Mouse (Mus musculus): Measurements from ENCODE around the gene Snx17. TPM values are rescaled to one million over a fixed set of nuclear protein-coding genes. Genes with fewer than 3 reads are reported as not detected.

The Snx17 gene
- polyA plus RNA-seq, 1 experiment from 2014 or later: 165 TPM

Other genes starting within 250 kb of the Snx17 start
- 17.9 and 20.3 TPM in 2 replicates for gene Cgref1, start 247.6 kb upstream of the Snx17 start, polyA plus RNA-seq (2015; fragmentation: Nextera tagmentation; extraction: Ambion mirVana)
- gene Preb, start 232.9 kb upstream of the Snx17 start, polyA plus RNA-seq (2015; fragmentation: Nextera tagmentation; extraction: Ambion mirVana): 172 TPM in 2 replicates
- gene Tcf23, start 224.6 kb upstream of the Snx17 start, polyA plus RNA-seq (2015; fragmentation: Nextera tagmentation; extraction: Ambion mirVana): 1.9 and 2.2 TPM in 2 replicates
- 158 and 163 TPM in 2 replicates for gene Atraid, start 144.9 kb upstream of the Snx17 start, polyA plus RNA-seq (2015; fragmentation: Nextera tagmentation; extraction: Ambion mirVana)
- 14.6 and 14.7 TPM in 2 replicates for gene Slc5a6, start 144.3 kb upstream of the Snx17 start, polyA plus RNA-seq (2015; fragmentation: Nextera tagmentation; extraction: Ambion mirVana)
- 36.0 and 38.7 TPM in 2 replicates for gene Cad, start 138.4 kb upstream of the Snx17 start, polyA plus RNA-seq (2015; fragmentation: Nextera tagmentation; extraction: Ambion mirVana)
- gene Dnajc5g, start 86.9 kb upstream of the Snx17 start, polyA plus RNA-seq (2015; fragmentation: Nextera tagmentation; extraction: Ambion mirVana): not detected in 2 replicates
- gene Slc30a3, start 85.0 kb upstream of the Snx17 start, polyA plus RNA-seq (2015; fragmentation: Nextera tagmentation; extraction: Ambion mirVana): 3.4 and 4.5 TPM in 2 replicates
- gene Trim54, start 76.5 kb upstream of the Snx17 start, polyA plus RNA-seq (2015; fragmentation: Nextera tagmentation; extraction: Ambion mirVana): 0.19 and 0.28 TPM in 2 replicates
- gene Ucn, start 54.4 kb upstream of the Snx17 start, polyA plus RNA-seq (2015; fragmentation: Nextera tagmentation; extraction: Ambion mirVana): not detected in 2 replicates
- 79.0 and 79.3 TPM in 2 replicates for gene Mpv17, start 39.0 kb upstream of the Snx17 start, polyA plus RNA-seq (2015; fragmentation: Nextera tagmentation; extraction: Ambion mirVana)
- gene Gm29609, start 13.3 kb upstream of the Snx17 start, polyA plus RNA-seq (2015; fragmentation: Nextera tagmentation; extraction: Ambion mirVana): 1.9 and 2.1 TPM in 2 replicates
- gene Gtf3c2, start 13.1 kb upstream of the Snx17 start, polyA plus RNA-seq (2015; fragmentation: Nextera tagmentation; extraction: Ambion mirVana): 82.8 and 99.0 TPM in 2 replicates
- 76.1 and 81.5 TPM in 2 replicates for gene Eif2b4, start 203 bp downstream of the Snx17 start, polyA plus RNA-seq (2015; fragmentation: Nextera tagmentation; extraction: Ambion mirVana)
- gene Zfp513, start 9.1 kb downstream of the Snx17 start, polyA plus RNA-seq (2015; fragmentation: Nextera tagmentation; extraction: Ambion mirVana): 9.9 and 10.9 TPM in 2 replicates
- 138 and 139 TPM in 2 replicates for gene Ppm1g, start 27.5 kb downstream of the Snx17 start, polyA plus RNA-seq (2015; fragmentation: Nextera tagmentation; extraction: Ambion mirVana)
- 179 and 182 TPM in 2 replicates for gene Nrbp1, start 47.6 kb downstream of the Snx17 start, polyA plus RNA-seq (2015; fragmentation: Nextera tagmentation; extraction: Ambion mirVana)
- 0.52 TPM in 1 of 2 replicates, not detected in the other for gene Gm9970, start 48.0 kb downstream of the Snx17 start, polyA plus RNA-seq (2015; fragmentation: Nextera tagmentation; extraction: Ambion mirVana)
- 22.9 and 26.8 TPM in 2 replicates for gene Krtcap3, start 58.5 kb downstream of the Snx17 start, polyA plus RNA-seq (2015; fragmentation: Nextera tagmentation; extraction: Ambion mirVana)
- gene Ift172, start 97.9 kb downstream of the Snx17 start, polyA plus RNA-seq (2015; fragmentation: Nextera tagmentation; extraction: Ambion mirVana): 39.7 and 40.6 TPM in 2 replicates
- 42.5 and 46.1 TPM in 2 replicates for gene Fndc4, start 102.9 kb downstream of the Snx17 start, polyA plus RNA-seq (2015; fragmentation: Nextera tagmentation; extraction: Ambion mirVana)
- gene Gckr, start 104.2 kb downstream of the Snx17 start, polyA plus RNA-seq (2015; fragmentation: Nextera tagmentation; extraction: Ambion mirVana): 0.24 and 0.45 TPM in 2 replicates